ENCODE assay signal across 19 mouse cellular contexts in the genomic region with DNA sequence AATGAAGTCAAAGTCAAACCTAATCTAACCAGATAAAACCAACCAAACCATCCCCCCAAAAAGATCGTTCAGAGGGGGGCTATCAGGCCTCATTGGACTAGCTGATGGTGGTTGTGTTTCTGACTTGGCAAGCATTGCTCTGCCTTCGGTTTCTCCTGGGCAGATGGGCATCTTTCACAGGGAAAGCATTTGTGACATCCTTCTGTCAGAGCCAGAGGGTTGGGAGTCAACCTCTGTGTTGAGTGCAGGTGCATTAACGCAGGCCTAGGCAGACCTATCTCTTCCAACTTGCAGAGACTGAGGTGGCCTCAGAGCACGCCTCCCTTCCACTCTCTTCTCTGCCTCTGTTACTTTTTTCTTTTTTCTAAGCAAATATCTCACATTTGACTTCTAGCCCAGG.
DNase-seq lines count a peak whose midpoint lies in the region; ATAC-seq lines count a peak whose summit lies in the region.
"Had no signal": no experiment of that assay in that cellular context is flagged by ENCODE, and none has a peak within 500 bp of the region (broad histone marks: within the 10 kb centered on the region; RNA-seq: fewer than 3 reads in every experiment).

No protein-coding gene starts in this region.

- 70% methylated on average over 4 of the region's 4 CpGs for WGBS in hindbrain, embryonic 13.5 days
- WGBS in hindbrain, embryonic 11.5 days: 89% methylated on average over 4 of the region's 4 CpGs
- 83% methylated on average over 4 of the region's 4 CpGs for WGBS in midbrain, embryonic 14.5 days
- 92% methylated on average over 4 of the region's 4 CpGs for WGBS in midbrain, embryonic 11.5 days
- WGBS in midbrain, embryonic 16.5 days: 75% methylated on average over 4 of the region's 4 CpGs

- H3K4me1 ChIP-seq in hindbrain, embryonic 13.5 days (replicated peaks): peaks cover 21% of the 10 kb centered on the region
- H3K4me1 ChIP-seq in hindbrain, embryonic 11.5 days (replicated peaks; ENCODE audit: control insufficient read depth, insufficient read depth, low read length): no peaks in the 10 kb centered on the region
- H3K4me1 ChIP-seq in midbrain, embryonic 14.5 days (ENCODE audit: control insufficient read depth, insufficient read depth, low read length): peaks cover 7% of the 10 kb centered on the region; the same call in 1 of the 2 replicates
- no peaks in the 10 kb centered on the region for H3K4me1 ChIP-seq in midbrain, embryonic 11.5 days (ENCODE audit: control insufficient read depth, insufficient read depth, low read length)
- H3K4me1 ChIP-seq in midbrain, embryonic 16.5 days (ENCODE audit: control insufficient read depth, insufficient read depth, low read length): peaks cover 6% of the 10 kb centered on the region; the same call in 1 of the 2 replicates
- H3K4me1 ChIP-seq: embryonic facial prominence, embryonic 12.5 days; heart, embryonic 10.5 days had no signal

- peak; percentile 54 to 57 for DNase-seq in cerebellum, postnatal 10 days
- DNase-seq in cerebellum, adult 9-11 months: no peak
- DNase-seq in hindbrain, embryonic 11.5 days (ENCODE audit: low spot score): no peak
- DNase-seq in midbrain, embryonic 14.5 days: no peak
- DNase-seq in midbrain, embryonic 11.5 days (ENCODE audit: low spot score, missing footprints): no peak
- no peak for DNase-seq in kidney, postnatal 25 days
- DNase-seq: adrenal gland, adult 8-10 months; adrenal gland, postnatal 36 days; B cell, adult 2 months; gastrocnemius, postnatal 10 days; heart, adult 18-20 months; heart, postnatal 10 days; heart, postnatal 4 days had no signal

- H3K27me3 ChIP-seq in hindbrain, embryonic 13.5 days: no peaks in the 10 kb centered on the region
- no peaks in the 10 kb centered on the region for H3K27me3 ChIP-seq in hindbrain, embryonic 11.5 days (ENCODE audit: control insufficient read depth, insufficient read depth, low read length)
- H3K27me3 ChIP-seq in midbrain, embryonic 14.5 days (ENCODE audit: control insufficient read depth, insufficient read depth, low read length): no peaks in the 10 kb centered on the region
- no peaks in the 10 kb centered on the region for H3K27me3 ChIP-seq in midbrain, embryonic 11.5 days (ENCODE audit: control insufficient read depth, insufficient read depth, low read length)
- no peaks in the 10 kb centered on the region for H3K27me3 ChIP-seq in midbrain, embryonic 16.5 days (ENCODE audit: control insufficient read depth, insufficient read depth, low read depth, low read length)
- H3K27me3 ChIP-seq: embryonic facial prominence, embryonic 12.5 days had no signal

- no peaks in the 10 kb centered on the region for H3K36me3 ChIP-seq in hindbrain, embryonic 13.5 days
- no peaks in the 10 kb centered on the region for H3K36me3 ChIP-seq in hindbrain, embryonic 11.5 days (ENCODE audit: control insufficient read depth, insufficient read depth, low read length)
- no peaks in the 10 kb centered on the region for H3K36me3 ChIP-seq in midbrain, embryonic 14.5 days (ENCODE audit: control insufficient read depth, insufficient read depth, low read length)
- H3K36me3 ChIP-seq in midbrain, embryonic 11.5 days (ENCODE audit: control insufficient read depth, insufficient read depth, low read length): no peaks in the 10 kb centered on the region
- H3K36me3 ChIP-seq in midbrain, embryonic 16.5 days (ENCODE audit: control insufficient read depth, insufficient read depth, low read length): no peaks in the 10 kb centered on the region
- H3K36me3 ChIP-seq: embryonic facial prominence, embryonic 12.5 days; G1E; heart, embryonic 10.5 days had no signal

- H3K27ac ChIP-seq in hindbrain, embryonic 13.5 days: peak overlapping the region; percentile 70
- H3K27ac ChIP-seq in hindbrain, embryonic 11.5 days (ENCODE audit: low read depth, low read length): no peak overlapping the region
- 0 out of 2 replicates have a peak overlapping the region, but pooled peaks have one; percentile 32 for H3K27ac ChIP-seq in midbrain, embryonic 14.5 days (replicated peaks; ENCODE audit: low read depth, low read length)
- no peak overlapping the region for H3K27ac ChIP-seq in midbrain, embryonic 11.5 days (ENCODE audit: low read depth, low read length)
- H3K27ac ChIP-seq in midbrain, embryonic 16.5 days (ENCODE audit: low read length): no peak overlapping the region
- H3K27ac ChIP-seq: embryonic facial prominence, embryonic 12.5 days; heart, embryonic 10.5 days had no signal

- H3K4me2 ChIP-seq in hindbrain, embryonic 13.5 days: no peak overlapping the region
- no peak overlapping the region for H3K4me2 ChIP-seq in hindbrain, embryonic 11.5 days (replicated peaks; ENCODE audit: low read depth, low read length)
- H3K4me2 ChIP-seq in midbrain, embryonic 14.5 days (ENCODE audit: low read length): no peak overlapping the region
- H3K4me2 ChIP-seq in midbrain, embryonic 11.5 days: no peak overlapping the region
- H3K4me2 ChIP-seq in midbrain, embryonic 16.5 days (ENCODE audit: low read length): no peak overlapping the region
- H3K4me2 ChIP-seq: embryonic facial prominence, embryonic 12.5 days had no signal

- no peaks in the 10 kb centered on the region for H3K9me3 ChIP-seq in hindbrain, embryonic 13.5 days
- H3K9me3 ChIP-seq in hindbrain, embryonic 11.5 days (ENCODE audit: control insufficient read depth, low read length): no peaks in the 10 kb centered on the region
- H3K9me3 ChIP-seq in midbrain, embryonic 14.5 days (ENCODE audit: control insufficient read depth, low read length): no peaks in the 10 kb centered on the region
- no peaks in the 10 kb centered on the region; the same call in 1 of the 2 replicates for H3K9me3 ChIP-seq in midbrain, embryonic 11.5 days (ENCODE audit: control insufficient read depth, low read length)
- no peaks in the 10 kb centered on the region for H3K9me3 ChIP-seq in midbrain, embryonic 16.5 days (replicated peaks; ENCODE audit: control insufficient read depth, low read length, poor library complexity, severe bottlenecking)
- H3K9me3 ChIP-seq: heart, embryonic 10.5 days had no signal

- H3K9ac ChIP-seq in hindbrain, embryonic 13.5 days: no peak overlapping the region
- H3K9ac ChIP-seq in hindbrain, embryonic 11.5 days (ENCODE audit: low read depth, low read length): no peak overlapping the region
- no peak overlapping the region for H3K9ac ChIP-seq in midbrain, embryonic 14.5 days (replicated peaks; ENCODE audit: low read length)
- H3K9ac ChIP-seq in midbrain, embryonic 11.5 days (ENCODE audit: low read length): no peak overlapping the region
- no peak overlapping the region for H3K9ac ChIP-seq in midbrain, embryonic 16.5 days (ENCODE audit: low read depth, low read length)
- H3K9ac ChIP-seq: embryonic facial prominence, embryonic 12.5 days had no signal

- no peak for ATAC-seq in hindbrain, embryonic 13.5 days (ENCODE audit: low FRiP score)
- ATAC-seq in hindbrain, embryonic 11.5 days (ENCODE audit: low FRiP score): no peak
- no peak for ATAC-seq in midbrain, embryonic 14.5 days (ENCODE audit: low FRiP score, low TSS enrichment)
- no peak for ATAC-seq in midbrain, embryonic 11.5 days (ENCODE audit: low FRiP score)
- ATAC-seq in midbrain, embryonic 16.5 days: peak; percentile 51; the same call in 1 of the 2 replicates
- ATAC-seq: CD4-positive, CD25-positive, alpha-beta regulatory T cell, adult 4 months had no signal

- no peak overlapping the region for H3K4me3 ChIP-seq in hindbrain, embryonic 13.5 days
- H3K4me3 ChIP-seq in hindbrain, embryonic 11.5 days (ENCODE audit: low read depth, low read length): no peak overlapping the region
- H3K4me3 ChIP-seq in midbrain, embryonic 14.5 days (replicated peaks; ENCODE audit: low read depth, low read length): no peak overlapping the region
- H3K4me3 ChIP-seq in midbrain, embryonic 11.5 days (ENCODE audit: low read depth, low read length): no peak overlapping the region
- H3K4me3 ChIP-seq in midbrain, embryonic 16.5 days (ENCODE audit: low read depth, low read length): no peak overlapping the region
- H3K4me3 ChIP-seq: embryonic facial prominence, embryonic 12.5 days; heart, embryonic 10.5 days had no signal

Comparison
In these comparisons a context has a peak if more than half of its experiments do, and no peak if none do; other contexts are left out.
1. DNase-seq: peak in cerebellum, postnatal 10 days (2 of 2); none in cerebellum, adult 9-11 months (single experiment), hindbrain, embryonic 11.5 days (single experiment), midbrain, embryonic 14.5 days (single experiment), midbrain, embryonic 11.5 days (single experiment) and kidney, postnatal 25 days (0 of 2).
2. H3K27ac ChIP-seq: peak in hindbrain, embryonic 13.5 days (single experiment) and midbrain, embryonic 14.5 days (single experiment); none in hindbrain, embryonic 11.5 days (single experiment), midbrain, embryonic 11.5 days (single experiment) and midbrain, embryonic 16.5 days (single experiment).